Mouse (Mus musculus) intestine, postnatal 0 days (tissue): ENCODE measurements at regions not wholly inside any gene's neighbourhood (a gene's known extent, or its start where the extent isn't known, plus 50 kb on each side); places are given as distances from the start of the nearest gene placed in this dataset.

Experiments used
- ATAC-seq: fragments of 200-750 bp; cut with Nextera tagmentation; 2 replicates; pipeline ENCODE4 v1.8.0; 2017; ENCODE audit warnings: mild to moderate bottlenecking, moderate TSS enrichment, moderate library complexity
- H3K27ac ChIP-seq: fragments of 300-500 bp; sonication (generic); 2 replicates; pipeline ENCODE4 v1.5.1; 2014; ENCODE audit warnings: mild to moderate bottlenecking, low read depth, low read length, moderate library complexity
- H3K27me3 ChIP-seq: fragments of 300-500 bp; sonication (generic); replicated peaks from 2 replicates; pipeline ENCODE4 v1.6.1; 2014; ENCODE audit warnings: low read length, mixed read lengths; ENCODE audit not compliant: control insufficient read depth, insufficient read depth
- H3K36me3 ChIP-seq: fragments of 300-500 bp; sonication (generic); 2 replicates; pipeline ENCODE4 v1.6.1; 2014; ENCODE audit warnings: mild to moderate bottlenecking, moderate library complexity; ENCODE audit not compliant: control insufficient read depth, insufficient read depth
- H3K4me1 ChIP-seq: fragments of 300-500 bp; sonication (generic); replicated peaks from 2 replicates; pipeline ENCODE4 v1.6.1; 2014; ENCODE audit warnings: antibody characterized with exemption, low read length, mixed read lengths; ENCODE audit not compliant: control insufficient read depth, insufficient read depth
- H3K4me2 ChIP-seq: fragments of 300-500 bp; sonication (generic); replicated peaks from 2 replicates; pipeline ENCODE4 v1.6.1; 2014; ENCODE audit warnings: low read depth, mild to moderate bottlenecking, moderate library complexity
- H3K4me3 ChIP-seq: fragments of 300-500 bp; sonication (generic); 2 replicates; pipeline ENCODE4 v1.5.1; 2014; ENCODE audit warnings: low read depth, low read length
- H3K9ac ChIP-seq: fragments of 300-500 bp; sonication (generic); 2 replicates; pipeline ENCODE4 v1.6.1; 2014; ENCODE audit warnings: mild to moderate bottlenecking, low read depth, low read length
- H3K9me3 ChIP-seq: fragments of 300-500 bp; sonication (generic); 2 replicates; pipeline ENCODE4 v1.6.1; 2016; ENCODE audit warnings: mixed run types; ENCODE audit not compliant: control insufficient read depth
- CTCF ChIP-seq: sonication (generic); IDR thresholded peaks from 2 replicates; pipeline ENCODE4 v1.5.1; 2016; ENCODE audit warnings: low read depth, mild to moderate bottlenecking, control low read depth, antibody characterized with exemption, moderate library complexity
- WGBS: fragments of 180-500 bp; shearing (Covaris S2); extraction: QIAGEN DNeasy Blood & Tissue Kit; methylation state at CpG from one replicate; pipeline ENCODE4 v1.1.7; 2014; 5-methylcytosine and 5-hydroxymethylcytosine counted together

GRCm38 (mm10) chrX:47612364-47612763 lies 280.4 kb downstream of the Smarca1 start:
- no peak for ATAC-seq
- Histone ChIP-seq H3K4me2 (no peak overlapping the region), H3K4me1 (no peaks in the 10 kb centered on the region), H3K27ac (no peak overlapping the region), H3K4me3 (no peak overlapping the region), H3K9me3 (no peaks in the 10 kb centered on the region), H3K27me3 (no peaks in the 10 kb centered on the region), H3K36me3 (no peaks in the 10 kb centered on the region), H3K9ac (no peak overlapping the region)
- WGBS = 86% methylated on average over 1 of the region's 1 CpGs
- no peak for TF ChIP-seq CTCF
